Mouse (Mus musculus): Measurements from ENCODE around the gene Skap1. TPM values are rescaled to one million over a fixed set of nuclear protein-coding genes. Genes with fewer than 3 reads are reported as not detected.
"Not testable (repeated sequence)": the region's sequence is repeated elsewhere in the genome, so short reads cannot be mapped to it uniquely, and the experiment has no call there.

Gene Skap1
- polyA plus RNA-seq, 2 experiments: 0.11 to 0.14 TPM

GRCm38 (mm10) chr11:96780306-96780705 is 315.9 kb downstream of the Skap1 start:
- no peak overlapping the region for H3K9ac ChIP-seq (replicated peaks)
- TF ChIP-seq CTCF (IDR thresholded peaks at IDR 0.05; ENCODE audit: low read depth) (no peak), EP300 (IDR thresholded peaks at IDR 0.05; ENCODE audit: low read depth) (no peak)
- H3K4me1 ChIP-seq (replicated peaks; ENCODE audit: control insufficient read depth in 2 of 2, insufficient read depth in 2 of 2, low read length in 1 of 2): peaks cover 3 to 10% of the 10 kb centered on the region in 2 experiments
- DNase-seq (ENCODE audit: low read depth in 3 of 3, low spot score in 3 of 3) (no peak), ATAC-seq (ENCODE audit: insufficient read depth) (no peak)
- WGBS (ENCODE audit: insufficient replicate concordance): 72% methylated on average over 5 of the region's 5 CpGs
- no peaks in the 10 kb centered on the region for H3K9me3 ChIP-seq (ENCODE audit: control insufficient read depth, low read length)
- H3K27ac ChIP-seq: no peak overlapping the region
- no peaks in the 10 kb centered on the region for H3K36me3 ChIP-seq (replicated peaks; ENCODE audit: control insufficient read depth, insufficient read depth, low read depth)
- H3K4me3 ChIP-seq (ENCODE audit: insufficient read depth in 1 of 2, low read depth in 2 of 2, low read length in 2 of 2): no peak overlapping the region
- H3K4me2 ChIP-seq (ENCODE audit: low read depth): no peak overlapping the region
- H3K27me3 ChIP-seq (ENCODE audit: control insufficient read depth, insufficient read depth, low read length): no peaks in the 10 kb centered on the region

GRCm38 (mm10) chr11:96781425-96781824 is 317.0 kb downstream of the Skap1 start:
- ATAC-seq (ENCODE audit: insufficient read depth): no peak
- H3K9me3 ChIP-seq (ENCODE audit: control insufficient read depth, low read length): no peaks in the 10 kb centered on the region
- H3K27ac ChIP-seq: no peak overlapping the region
- WGBS (ENCODE audit: insufficient replicate concordance): 32% methylated on average over 2 of the region's 2 CpGs
- H3K9ac ChIP-seq (replicated peaks): no peak overlapping the region
- H3K4me3 ChIP-seq (ENCODE audit: insufficient read depth in 1 of 2, low read depth in 2 of 2, low read length in 2 of 2): no peak overlapping the region
- H3K36me3 ChIP-seq (replicated peaks; ENCODE audit: control insufficient read depth, insufficient read depth, low read depth): no peaks in the 10 kb centered on the region
- H3K4me1 ChIP-seq (replicated peaks; ENCODE audit: control insufficient read depth in 2 of 2, insufficient read depth in 2 of 2, low read length in 1 of 2): peaks cover 3 to 7% of the 10 kb centered on the region in 2 experiments
- TF ChIP-seq CTCF (IDR thresholded peaks at IDR 0.05; ENCODE audit: low read depth): peak; percentile 67
- no peak for TF ChIP-seq EP300 (IDR thresholded peaks at IDR 0.05; ENCODE audit: low read depth)
- DNase-seq (ENCODE audit: low read depth in 3 of 3, low spot score in 3 of 3): no peak
- no peak overlapping the region for H3K4me2 ChIP-seq (ENCODE audit: low read depth)
- H3K27me3 ChIP-seq (ENCODE audit: control insufficient read depth, insufficient read depth, low read length): no peaks in the 10 kb centered on the region

DNA sequence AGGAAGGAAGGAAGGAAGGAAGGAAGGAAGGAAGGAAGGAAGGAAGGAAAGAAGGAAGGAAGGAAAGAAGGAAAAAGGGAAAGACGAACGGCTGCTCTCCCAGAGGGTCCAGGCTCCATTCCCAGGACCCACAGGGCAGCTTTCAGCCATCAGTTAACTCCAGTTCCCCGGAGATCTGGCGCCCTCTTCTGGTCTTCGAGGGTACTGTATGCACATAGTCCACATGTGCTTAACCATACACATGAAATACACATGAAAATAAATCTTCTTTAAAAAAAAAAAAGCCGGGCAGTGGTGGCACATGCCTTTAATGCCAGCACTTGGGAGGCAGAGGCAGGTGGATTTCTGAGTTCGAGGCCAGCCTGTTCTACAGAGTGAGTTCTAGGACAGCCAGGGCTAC is 320.5 kb downstream of the Skap1 start:
- not testable (repeated sequence) for H3K4me3 ChIP-seq (ENCODE audit: insufficient read depth in 1 of 2, low read depth in 2 of 2, low read length in 2 of 2); ATAC-seq (ENCODE audit: insufficient read depth); H3K9me3 ChIP-seq (ENCODE audit: control insufficient read depth, low read length); H3K36me3 ChIP-seq (replicated peaks; ENCODE audit: control insufficient read depth, insufficient read depth, low read depth); H3K4me2 ChIP-seq (ENCODE audit: low read depth); H3K4me1 ChIP-seq (replicated peaks; ENCODE audit: control insufficient read depth in 2 of 2, insufficient read depth in 2 of 2, low read length in 1 of 2); H3K27me3 ChIP-seq (ENCODE audit: control insufficient read depth, insufficient read depth, low read length); H3K27ac ChIP-seq; H3K9ac ChIP-seq (replicated peaks)
- peak; percentile 88 for TF ChIP-seq CTCF (IDR thresholded peaks at IDR 0.05; ENCODE audit: low read depth)
- 9% methylated on average over 7 of the region's 7 CpGs for WGBS (ENCODE audit: insufficient replicate concordance)
- peak; percentile 53 to 60 (median 59) for DNase-seq (ENCODE audit: low read depth in 3 of 3, low spot score in 3 of 3)

- TF ChIP-seq EP300 (IDR thresholded peaks at IDR 0.05; ENCODE audit: low read depth) (no peak), CTCF (IDR thresholded peaks at IDR 0.05; ENCODE audit: low read depth) (no peak)
- Histone ChIP-seq H3K9ac (replicated peaks) (no peak overlapping the region), H3K4me2 (ENCODE audit: low read depth) (no peak overlapping the region), H3K9me3 (ENCODE audit: control insufficient read depth, low read length) (no peaks in the 10 kb centered on the region), H3K27ac (no peak overlapping the region), H3K4me1 (replicated peaks; ENCODE audit: control insufficient read depth in 2 of 2, insufficient read depth in 2 of 2, low read length in 1 of 2) (peaks cover 5 to 9% of the 10 kb centered on the region in 2 experiments), H3K36me3 (replicated peaks; ENCODE audit: control insufficient read depth, insufficient read depth, low read depth) (peaks cover 3% of the 10 kb centered on the region; the same call in 1 of the 2 replicates), H3K4me3 (ENCODE audit: insufficient read depth in 1 of 2, low read depth in 2 of 2, low read length in 2 of 2) (no peak overlapping the region), H3K27me3 (ENCODE audit: control insufficient read depth, insufficient read depth, low read length) (no peaks in the 10 kb centered on the region)
- ATAC-seq (ENCODE audit: insufficient read depth) (no peak), DNase-seq (ENCODE audit: low read depth in 3 of 3, low spot score in 3 of 3) (no peak)
- WGBS (ENCODE audit: insufficient replicate concordance): 62% methylated on average over 9 of the region's 9 CpGs
Measured at GRCm38 (mm10) chr11:96786731-96787450, 322.5 kb downstream of the Skap1 start.

DNA sequence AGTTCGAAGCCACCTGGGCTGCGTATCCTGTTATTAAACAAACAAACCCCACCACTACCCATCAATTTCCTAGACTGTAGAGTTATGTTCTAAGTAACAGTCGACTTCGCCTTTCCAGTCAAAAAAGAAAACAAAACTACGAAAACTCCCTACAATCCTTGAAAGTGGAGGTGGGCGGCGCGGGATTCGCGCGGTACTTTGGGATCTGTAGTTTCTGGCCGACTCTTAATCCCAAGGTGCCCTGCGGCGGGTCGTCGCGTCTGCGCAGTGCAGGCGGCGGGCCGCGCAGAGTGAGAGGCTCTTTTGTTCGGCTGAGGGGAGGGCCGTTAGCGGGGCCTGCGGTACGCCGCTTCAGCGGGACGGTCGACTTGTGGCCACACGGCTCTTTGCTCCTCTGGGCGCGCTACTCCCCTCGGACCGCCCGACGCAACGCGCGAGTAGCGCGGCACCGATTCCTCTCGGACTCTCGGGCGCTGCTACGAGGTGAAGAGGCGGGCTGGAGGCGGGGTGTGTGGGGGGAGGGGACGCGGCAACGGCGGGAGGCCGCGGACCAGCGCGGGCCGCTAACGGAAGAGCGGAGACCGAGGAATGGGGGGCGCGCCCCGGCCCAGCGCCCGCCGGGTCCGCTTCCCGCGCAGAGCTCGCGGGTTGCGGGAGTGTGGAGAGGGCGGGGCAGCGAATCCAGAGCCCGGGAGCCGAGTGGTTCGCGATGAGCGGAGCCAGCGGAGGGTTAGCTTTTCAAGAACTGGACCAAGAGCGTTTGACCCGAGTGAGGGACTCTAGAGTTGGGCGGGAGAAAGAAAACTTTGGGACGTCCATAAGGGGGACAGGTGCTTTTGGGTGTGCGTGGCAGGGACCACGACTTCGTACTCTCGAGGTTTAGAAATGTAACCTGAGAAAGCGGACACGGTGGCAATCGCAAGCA is 324.7 kb downstream of the Skap1 start, which contains the start of gene Cbx1:
Cbx1 (plus strand) TSS at position 257 of the 925 bp plus-strand sequence.
- Histone ChIP-seq H3K4me1 (replicated peaks; ENCODE audit: control insufficient read depth in 2 of 2, insufficient read depth in 2 of 2, low read length in 1 of 2) (peaks cover 5 to 9% of the 10 kb centered on the region in 2 experiments), H3K27ac (peak within 1 kb of the TSS; percentile 86), H3K4me3 (ENCODE audit: insufficient read depth in 1 of 2, low read depth in 2 of 2, low read length in 2 of 2) (peak within 1 kb of the TSS; percentile 77 to 95), H3K4me2 (ENCODE audit: low read depth) (peak within 1 kb of the TSS; percentile 79), H3K36me3 (replicated peaks; ENCODE audit: control insufficient read depth, insufficient read depth, low read depth) (peaks cover 3% of the 10 kb centered on the region; the same call in 1 of the 2 replicates), H3K27me3 (ENCODE audit: control insufficient read depth, insufficient read depth, low read length) (no peaks in the 10 kb centered on the region), H3K9me3 (ENCODE audit: control insufficient read depth, low read length) (no peaks in the 10 kb centered on the region), H3K9ac (replicated peaks) (peak within 1 kb of the TSS; percentile 94)
- WGBS (ENCODE audit: insufficient replicate concordance): 1% methylated on average over 93 of the region's 93 CpGs
- DNase-seq (ENCODE audit: low read depth in 3 of 3, low spot score in 3 of 3) (peak; percentile 77 to 79 (median 78)), ATAC-seq (ENCODE audit: insufficient read depth) (peak; percentile 98)
- TF ChIP-seq EP300 (IDR thresholded peaks at IDR 0.05; ENCODE audit: low read depth): no peak
- no peak for TF ChIP-seq CTCF (IDR thresholded peaks at IDR 0.05; ENCODE audit: low read depth)
